Mouse (Mus musculus) embryonic stem cell, embryonic (primary cell): Measurements from ENCODE around the gene Gm5591.
"Not testable (repeated sequence)": the region's sequence is repeated elsewhere in the genome, so short reads cannot be mapped to it uniquely, and the experiment has no call there.

ENCODE experiments used
- CTCF ChIA-PET, 4 experiments: fragments of 300-600 bp in 2 of 4; fragments of 350-600 bp in 2 of 4; sonication (Branson Sonifier 250); formaldehyde crosslinking; loops; one replicate each; lab custom pipeline; 2022; ENCODE audit warnings: inconsistent platforms in 2 of 4; lab: Charles Lee
- POLR2A ChIA-PET, 4 experiments: fragments of 300-600 bp in 2 of 4; fragments of 350-600 bp in 2 of 4; sonication (Branson Sonifier 250); formaldehyde crosslinking; loops; one replicate each; lab custom pipeline; 2022; ENCODE audit warnings: antibody characterized with exemption in 4 of 4, inconsistent platforms in 1 of 4; lab: Charles Lee

Gene Gm5591

DNA sequence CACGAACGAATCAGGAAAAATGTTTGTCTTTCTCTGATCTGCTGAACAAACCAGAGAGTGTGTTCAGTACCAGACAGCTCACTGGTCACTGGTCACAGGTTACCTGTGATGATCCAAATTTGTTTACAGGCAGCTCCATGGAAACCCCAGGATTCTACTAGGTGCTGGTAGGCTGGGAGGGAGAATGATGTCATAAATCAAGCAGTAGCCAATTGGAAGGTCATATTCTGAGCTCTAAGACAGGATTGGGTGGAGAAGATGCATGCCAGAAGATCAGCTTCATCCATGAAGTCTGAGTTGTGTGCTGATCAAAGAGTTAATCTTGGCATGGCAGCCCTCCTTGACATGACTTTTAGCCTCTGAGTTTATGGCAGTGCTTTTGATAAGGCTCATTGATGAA, at the start of gene Gm5591:
TSS of gene Gm5591 (minus strand) at position 101 of the 400 bp plus-strand sequence.
- POLR2A ChIA-PET, CTCF ChIA-PET: not testable (repeated sequence)

DNA sequence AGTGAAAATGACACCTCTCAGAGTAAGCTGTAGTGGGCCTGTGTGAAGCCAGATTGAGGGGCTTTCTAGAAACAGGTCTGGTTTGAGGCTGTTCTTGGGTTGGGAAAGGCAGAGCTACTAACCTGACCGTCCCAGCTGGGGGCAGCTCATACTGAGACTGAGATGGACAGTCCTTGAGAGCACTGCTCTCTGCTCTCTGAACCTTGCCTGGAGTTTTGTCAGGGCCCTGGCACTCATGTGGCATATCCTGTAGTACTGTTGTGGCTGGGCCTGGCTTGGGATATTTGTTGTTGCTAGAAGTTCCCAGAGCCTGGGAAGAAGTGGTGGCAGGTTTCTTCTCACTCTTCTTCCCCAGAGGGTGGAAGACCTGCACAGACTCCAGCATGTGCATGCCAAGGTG, 39.5 kb downstream of the Gm5591 start:
- CTCF ChIA-PET, POLR2A ChIA-PET: not testable (repeated sequence)
